Mouse (Mus musculus) spleen, embryonic (tissue): ENCODE results near the gene Kcnq1.

Experiments used
- CTCF ChIA-PET: fragments of 350-600 bp; sonication (Branson Sonifier 250); formaldehyde crosslinking; loops from one replicate; lab custom pipeline; 2022; lab: Charles Lee

Kcnq1 gene

DNA sequence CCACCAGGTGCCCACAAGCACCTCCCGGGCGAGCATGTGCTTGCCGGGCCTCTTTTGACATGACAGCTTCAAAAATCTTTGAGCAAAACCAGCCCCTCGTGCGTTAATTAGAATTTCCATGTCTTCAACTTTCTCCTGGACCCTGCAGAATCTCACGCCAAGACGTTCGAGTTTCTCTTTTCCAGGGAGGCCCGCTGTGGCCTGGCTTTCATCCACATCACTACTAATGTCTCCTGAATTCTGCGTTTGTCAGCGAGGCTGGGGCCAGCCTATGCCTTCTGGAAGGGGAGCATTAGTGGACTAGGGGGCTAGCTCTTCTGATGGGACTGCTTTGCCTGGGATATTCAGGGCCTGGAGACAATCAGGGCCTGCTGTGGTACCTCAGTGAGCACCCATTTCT is 159.2 kb downstream of the Kcnq1 start:
- CTCF ChIA-PET, result no interaction called here

DNA sequence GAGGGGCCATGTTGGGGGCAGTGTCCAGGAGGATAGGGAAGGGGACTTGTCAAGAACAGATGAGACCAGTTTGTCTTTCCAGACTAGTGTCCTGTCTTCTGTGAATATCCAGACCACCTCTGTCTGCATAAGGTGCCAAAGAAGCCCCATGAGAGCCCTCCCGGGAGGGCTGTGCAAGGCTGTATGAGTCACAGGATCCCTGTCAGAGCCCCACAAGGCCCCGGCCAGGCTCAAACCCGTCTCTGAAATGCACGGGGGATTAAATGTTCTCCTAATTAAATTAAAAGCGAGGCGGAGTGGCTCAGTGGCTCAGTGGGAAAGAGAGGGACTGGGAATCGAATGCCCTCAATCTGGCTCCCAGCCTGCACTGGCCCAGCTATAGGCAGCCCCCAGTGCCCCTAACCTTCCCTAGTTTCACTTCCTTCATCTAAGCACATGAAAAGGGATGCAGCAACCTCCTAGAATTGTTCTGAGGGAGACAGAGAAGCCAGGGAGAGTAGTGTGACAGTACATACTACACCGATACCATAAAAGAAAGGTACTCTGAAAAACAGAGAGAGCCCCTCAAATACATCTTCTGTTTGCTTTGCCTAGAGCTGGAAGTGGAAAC is 159.8 kb downstream of the Kcnq1 start:
- CTCF ChIA-PET, result no interaction called here

DNA sequence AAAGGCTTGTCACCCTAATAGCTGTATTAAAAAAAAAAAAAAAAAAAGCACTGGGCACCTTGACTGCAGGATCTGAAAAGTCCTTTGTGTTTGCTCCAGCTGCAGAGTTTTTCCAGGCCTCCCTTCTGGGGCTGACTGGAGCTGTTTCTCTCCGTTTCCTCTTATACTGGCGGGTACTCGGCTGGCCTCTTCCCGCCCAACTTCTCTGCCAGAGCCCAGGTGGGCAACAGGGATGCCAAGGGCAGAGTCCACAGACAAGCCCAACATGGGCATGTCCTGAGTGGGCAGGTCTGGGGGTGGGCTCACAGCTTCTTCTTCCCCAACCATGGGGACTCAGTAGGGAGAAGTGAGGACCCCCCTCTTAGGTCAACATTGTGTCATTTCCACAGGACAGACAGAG is 167.6 kb downstream of the Kcnq1 start:
- CTCF ChIA-PET, result no interaction called here

DNA sequence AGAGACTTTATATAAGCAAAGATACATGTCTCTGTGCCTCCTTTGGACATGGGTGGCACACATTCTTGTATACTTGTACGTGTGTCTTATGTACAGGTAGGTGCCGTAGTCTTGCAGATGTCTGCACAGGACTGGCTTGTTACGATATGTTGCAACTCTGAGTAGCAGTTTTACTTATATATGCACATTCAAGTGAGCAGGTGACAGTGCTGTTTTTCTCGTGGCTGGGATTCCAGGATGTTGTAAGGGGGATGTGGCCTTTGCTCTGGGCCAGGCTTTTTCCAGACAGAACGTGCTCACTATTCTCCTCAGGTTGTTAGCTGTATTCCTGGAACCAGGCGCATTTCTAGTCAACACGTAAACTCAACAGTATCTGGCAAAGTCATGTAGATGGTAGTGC is 168.9 kb downstream of the Kcnq1 start:
- CTCF ChIA-PET, result no interaction called here

DNA sequence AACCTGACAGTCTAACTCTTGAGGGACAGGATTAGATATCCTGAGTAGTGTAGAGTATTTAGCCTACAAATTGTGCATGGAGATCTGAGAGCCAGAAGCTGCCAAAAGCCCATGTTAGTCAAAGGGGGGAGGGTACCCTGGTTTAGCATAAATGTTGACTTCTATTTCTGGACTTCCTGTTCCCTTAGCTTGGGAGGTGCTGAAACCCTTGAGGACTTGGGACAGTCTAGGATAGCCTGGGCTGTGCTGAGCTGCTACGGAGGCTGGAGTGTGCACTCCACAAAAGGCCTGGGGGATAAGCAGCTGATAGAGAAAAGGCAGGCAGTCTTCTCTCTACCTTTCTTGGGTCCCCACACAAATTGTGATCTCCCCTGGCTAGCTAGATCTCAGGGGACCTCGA is 177.5 kb downstream of the Kcnq1 start:
- CTCF ChIA-PET, result no interaction called here

DNA sequence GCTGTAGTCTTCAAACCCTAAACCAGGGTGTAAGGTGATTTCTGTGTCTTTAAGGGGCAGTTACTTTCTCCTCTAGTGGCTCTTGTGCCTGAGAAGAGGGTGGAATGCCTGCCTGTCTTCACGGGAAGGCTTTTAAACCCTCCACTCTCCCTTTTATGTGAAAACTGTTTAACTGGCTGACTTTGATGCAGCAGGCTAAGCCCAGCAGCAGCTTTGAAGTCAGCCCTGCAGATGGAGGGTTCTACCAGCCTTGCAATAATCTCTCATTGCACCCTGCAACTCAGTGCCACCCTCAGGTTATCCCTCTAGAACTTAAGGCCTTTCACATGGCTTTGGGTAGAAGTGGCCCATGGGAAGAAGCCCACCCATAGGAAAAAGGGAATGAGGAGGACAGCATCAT is 178.7 kb downstream of the Kcnq1 start:
- CTCF ChIA-PET, result no interaction called here

DNA sequence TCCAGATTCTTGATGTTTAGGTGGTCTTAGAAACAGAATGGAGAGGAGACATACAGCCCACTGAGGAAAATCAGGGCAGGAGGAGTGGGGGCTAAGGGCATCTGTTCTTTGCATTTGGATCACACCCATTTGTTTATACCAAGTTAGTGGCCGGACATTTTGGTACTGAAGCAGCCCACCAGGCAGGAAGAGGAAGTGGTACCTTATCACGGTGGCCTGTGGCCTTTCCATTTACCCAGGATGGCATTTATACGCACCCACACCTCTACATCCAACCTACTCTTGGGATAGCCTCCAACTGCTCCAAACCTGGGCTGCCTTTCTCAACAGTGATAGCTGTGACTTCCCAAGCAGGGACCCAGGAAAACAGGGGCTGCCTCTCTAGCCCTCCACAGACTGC is 179.3 kb downstream of the Kcnq1 start:
- CTCF ChIA-PET, result no interaction called here

DNA sequence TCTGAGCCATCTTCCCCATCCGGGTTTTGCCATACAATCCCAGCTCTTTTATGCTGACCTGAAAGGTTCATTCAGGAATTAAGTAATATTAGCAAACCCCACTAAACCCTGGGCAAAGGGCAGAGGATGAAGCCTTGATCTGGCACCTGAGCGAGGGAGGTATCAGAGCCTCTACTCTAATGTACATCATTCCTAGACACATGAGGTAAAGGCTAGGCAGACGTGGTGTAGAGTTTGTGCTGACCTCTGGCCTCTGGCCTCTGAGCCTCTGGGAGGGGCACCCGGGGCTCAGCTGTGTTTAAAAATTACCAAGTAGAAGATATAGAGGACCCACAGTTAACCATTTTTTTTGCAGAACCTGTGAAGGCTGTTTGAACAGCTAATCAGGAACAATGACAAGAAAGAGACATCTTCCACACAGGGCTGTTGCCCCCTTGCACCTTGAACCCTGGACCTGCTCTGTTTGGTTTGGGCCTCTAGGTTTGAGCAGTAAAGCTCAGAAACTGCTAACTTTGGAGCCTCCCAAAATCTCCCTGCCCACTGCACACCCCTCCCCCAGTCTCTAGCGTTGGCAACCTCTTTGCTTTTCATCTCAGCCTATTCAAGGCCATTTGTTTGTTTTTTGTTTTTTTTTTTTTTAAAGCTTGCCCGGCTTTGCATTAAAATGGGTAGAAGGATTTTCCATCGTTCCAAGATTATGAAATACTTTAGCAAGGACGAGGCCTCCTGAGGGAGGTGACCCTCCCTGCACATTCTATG is 180.5 kb downstream of the Kcnq1 start:
- CTCF ChIA-PET, result no interaction called here

DNA sequence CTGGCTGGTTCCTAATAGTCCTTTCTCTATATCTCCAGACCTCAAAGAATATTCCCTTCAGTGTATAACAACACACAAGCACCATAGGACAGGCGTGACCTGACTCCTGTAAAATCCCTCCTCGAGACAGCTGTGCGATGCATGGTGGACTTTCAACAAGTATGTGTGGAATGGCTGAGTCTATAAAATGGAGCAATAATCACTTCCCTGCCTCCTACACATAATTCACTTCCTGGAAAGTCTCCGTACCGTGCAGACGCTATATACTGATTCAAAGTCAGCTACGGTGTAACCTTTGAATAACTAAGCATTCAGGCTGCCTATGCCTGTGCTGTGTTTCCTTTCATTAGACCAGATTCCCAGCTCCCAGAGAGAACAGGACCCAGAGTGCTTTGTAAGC is 182.0 kb downstream of the Kcnq1 start:
- CTCF ChIA-PET, result no interaction called here

DNA sequence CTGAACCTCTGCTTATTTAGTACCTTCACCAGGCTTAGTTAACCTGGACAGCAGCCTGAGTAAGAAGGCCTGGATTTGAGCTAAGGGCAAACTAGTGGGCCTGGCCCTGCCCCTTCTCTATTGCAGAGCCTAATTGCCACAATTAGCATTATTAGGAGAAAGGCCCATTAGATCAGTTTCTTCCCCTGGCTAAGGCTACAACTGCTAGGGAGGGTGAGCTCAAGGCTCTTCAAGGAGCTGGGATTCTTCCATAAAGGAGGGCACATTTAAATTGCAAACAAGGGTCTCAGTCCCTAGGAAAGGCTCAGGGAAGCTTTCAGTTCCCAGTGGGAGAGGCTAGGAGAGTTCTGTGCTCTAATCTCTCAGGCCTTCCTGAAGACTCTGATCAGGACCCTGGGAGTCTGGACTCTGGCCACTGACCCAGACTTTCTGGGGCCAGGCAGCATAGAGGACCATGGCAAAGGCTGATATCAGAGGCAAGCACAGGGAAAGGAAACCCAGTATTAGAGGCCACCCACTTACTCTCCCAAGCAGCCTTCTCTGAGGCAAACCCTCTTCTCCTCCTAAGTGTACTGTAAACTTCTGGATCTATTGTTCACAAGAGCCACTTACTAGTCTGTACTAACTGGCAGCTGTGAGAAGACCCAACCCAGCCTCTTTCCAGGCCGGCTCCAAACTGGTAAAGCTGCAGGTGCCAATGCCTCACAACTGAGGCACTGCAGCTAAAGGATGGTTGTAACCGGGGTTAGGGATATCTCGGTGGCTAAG is 183.1 kb downstream of the Kcnq1 start:
- CTCF ChIA-PET, result no interaction called here

DNA sequence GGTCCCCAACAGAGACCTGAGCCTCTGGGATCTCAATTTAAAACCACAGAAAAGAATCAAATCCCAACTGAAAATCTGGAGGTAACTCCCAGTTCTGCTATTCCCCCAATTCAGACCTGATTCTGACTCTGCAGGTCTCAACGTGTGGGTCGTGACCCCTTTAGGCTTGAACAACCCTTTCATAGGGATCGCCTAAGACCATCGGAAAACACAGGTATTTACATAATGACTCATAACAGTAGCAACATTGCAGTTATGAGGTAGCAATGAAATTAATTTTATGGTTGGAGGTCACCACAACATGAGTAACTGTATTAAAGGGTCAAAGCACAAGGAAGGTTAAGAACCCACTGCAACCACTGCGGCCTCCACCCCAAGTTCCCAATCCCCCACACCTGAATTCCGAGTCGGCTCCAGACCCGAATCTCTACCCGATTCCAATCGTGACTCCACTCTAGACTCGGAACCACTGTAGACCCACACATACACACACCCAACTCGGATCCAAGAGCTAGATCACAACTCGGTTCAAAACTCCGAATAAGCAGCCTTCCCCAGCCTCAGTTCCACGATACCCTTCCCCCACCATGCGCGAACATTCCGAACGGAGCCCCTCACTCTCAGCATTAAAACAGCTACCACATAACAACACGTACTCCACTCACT is 188.7 kb downstream of the Kcnq1 start:
- CTCF ChIA-PET, result no interaction called here

DNA sequence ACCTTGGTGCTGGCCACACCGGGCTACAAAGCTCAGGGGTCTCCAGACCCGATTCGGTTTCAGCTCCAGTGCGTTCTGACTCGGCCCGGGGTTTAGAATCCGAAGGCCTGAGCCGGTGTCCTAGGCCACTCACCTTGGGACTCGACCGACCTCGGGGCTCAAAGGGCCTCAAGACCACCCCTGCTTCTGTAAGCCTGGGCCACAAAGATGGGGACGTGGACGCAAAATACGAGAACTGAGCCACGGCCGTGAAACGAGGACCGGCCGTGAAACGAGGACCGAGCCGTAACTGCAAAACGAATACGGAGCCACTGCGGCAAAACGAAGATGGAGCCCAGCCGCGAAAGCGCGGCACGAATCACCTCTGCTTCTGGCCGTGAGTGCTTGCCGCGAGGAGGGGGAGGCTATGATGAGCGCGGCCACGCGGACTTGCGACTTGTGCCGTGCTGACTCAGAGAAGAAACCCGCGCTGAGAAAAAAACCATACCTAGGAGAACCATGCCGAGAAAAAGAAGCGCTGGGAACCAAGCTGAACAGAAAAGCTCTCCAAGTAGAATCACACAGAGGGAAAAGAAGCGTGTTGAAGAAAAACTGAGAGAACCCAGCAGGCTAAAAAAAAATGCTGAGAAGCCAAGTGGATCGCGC is 189.3 kb downstream of the Kcnq1 start:
- CTCF ChIA-PET, result no interaction called here

DNA sequence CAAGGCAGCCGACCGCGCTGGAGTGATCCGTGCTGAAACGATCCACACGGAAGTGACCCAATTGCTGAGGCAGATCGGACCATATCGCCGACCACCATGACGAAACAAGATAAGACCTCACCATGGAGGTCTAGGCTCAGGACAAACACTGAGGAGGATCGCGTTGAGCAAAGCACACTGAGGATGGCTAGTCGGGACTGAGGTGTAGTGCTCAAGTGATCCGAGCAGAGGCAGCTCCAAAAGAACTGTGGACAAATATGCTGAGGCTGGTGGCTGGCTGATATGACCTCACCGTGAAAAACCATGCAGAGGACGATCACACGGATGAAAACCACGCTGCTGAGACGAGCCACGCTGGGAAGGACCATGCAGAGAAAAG is 189.8 kb downstream of the Kcnq1 start:
- CTCF ChIA-PET, result no interaction called here

DNA sequence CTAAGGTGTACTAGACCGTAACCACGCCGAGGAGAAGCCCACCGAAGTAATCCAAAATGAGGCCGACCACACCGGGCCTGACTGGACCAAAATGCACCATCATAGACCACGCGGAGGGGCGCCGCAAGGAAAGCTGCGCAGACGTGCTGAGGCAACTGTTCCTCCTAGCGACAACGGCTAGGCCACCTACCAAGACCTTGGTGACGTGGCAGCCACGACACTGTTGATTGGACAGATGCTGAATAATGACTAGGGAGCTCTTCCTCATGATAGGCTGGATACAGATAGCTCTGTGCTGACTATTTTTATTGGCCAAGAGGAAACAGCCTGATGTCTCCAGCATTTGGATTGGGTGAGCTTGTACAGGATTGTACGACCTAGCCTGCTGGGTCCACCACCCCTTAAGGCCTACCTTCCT is 190.2 kb downstream of the Kcnq1 start:
- CTCF ChIA-PET, result no interaction called here

DNA sequence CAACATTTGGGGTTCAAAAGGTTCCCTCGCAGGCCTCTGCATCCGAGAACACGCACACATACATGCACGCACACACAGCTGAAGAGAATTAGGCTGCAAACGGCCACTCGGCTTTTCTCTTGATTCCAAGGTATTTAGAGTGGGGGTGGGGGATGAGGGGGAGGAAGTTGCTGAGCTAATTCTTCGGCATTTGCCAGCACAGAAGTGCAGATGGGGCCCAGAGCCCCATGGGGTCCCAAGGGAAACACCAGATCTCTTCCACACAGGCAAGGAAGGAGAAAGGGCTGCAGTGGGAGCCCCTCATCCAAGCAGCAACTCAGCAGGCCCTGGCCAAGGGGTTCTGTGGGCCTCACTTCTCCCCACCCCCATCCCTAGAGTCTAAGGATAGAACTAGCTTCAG is 193.9 kb downstream of the Kcnq1 start:
- CTCF ChIA-PET, result no interaction called here

DNA sequence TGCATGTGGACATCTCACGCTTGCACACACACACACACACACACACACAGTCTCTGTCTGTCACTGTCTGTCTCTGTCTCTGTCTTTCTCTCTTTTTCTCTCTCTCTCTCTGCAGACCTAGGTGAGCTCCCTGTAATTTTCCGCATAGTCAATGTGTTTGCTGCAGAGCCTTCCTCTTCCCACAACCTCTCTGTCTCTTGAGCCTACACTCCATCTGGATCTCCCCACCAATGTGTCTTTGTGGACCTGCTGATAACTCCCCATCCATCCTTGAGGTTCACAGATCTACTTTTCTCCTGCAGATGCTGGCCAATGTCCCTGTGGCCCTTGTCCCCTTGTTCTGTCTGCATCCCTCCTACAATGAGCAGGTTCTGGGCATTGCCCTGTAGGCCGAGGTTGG is 194.5 kb downstream of the Kcnq1 start:
- CTCF ChIA-PET, result no interaction called here

DNA sequence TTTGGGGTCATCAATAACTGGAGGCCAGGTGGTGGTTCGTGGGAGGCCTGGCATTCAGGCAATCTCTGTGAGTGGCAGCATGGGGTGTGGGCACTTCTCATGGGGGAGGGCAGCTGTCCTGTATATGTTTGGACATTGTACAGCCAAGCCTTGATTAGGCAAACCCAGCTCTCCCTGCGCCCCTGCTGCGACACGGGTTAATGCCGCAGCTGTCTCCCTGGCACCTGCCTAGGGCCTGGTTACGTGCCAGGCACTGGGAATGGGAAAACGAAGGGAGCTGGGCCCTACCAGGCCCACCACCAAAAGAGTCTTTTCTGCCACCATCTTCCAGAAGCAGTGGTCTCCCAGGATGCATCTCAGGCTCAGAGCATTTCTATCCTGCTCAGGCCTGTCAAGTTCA is 196.0 kb downstream of the Kcnq1 start:
- CTCF ChIA-PET, result no interaction called here

DNA sequence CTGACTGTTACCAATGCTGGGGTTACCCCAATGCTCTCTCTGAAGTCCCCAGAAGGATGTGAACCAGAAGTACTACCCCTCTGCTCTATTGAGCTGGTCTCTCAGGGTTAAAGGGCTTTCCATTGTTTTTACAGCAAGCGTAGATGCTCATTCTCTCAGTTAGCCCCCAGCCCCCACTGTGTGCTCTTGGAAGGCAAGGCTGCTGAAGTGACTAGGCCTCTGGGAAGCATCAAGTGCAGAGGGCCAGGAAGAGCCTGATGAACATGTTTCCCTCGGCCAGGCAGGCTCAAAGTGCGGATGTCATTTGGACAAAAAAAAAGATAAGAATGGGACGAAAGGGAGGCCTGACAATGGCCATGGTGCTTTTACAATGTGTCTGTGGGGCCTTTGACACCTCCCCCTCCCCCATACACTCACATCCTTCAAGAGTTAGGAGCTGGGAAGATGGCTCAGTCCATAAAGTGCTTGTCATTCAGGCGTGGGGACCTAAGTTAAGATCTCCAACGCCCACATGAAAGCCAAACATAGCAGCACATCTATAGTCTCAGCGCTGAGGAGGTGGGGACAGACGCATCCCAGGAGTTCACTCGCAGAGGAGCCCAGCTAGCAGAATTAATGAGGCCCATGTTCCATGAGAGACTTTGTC is 196.6 kb downstream of the Kcnq1 start:
- CTCF ChIA-PET, result no interaction called here

DNA sequence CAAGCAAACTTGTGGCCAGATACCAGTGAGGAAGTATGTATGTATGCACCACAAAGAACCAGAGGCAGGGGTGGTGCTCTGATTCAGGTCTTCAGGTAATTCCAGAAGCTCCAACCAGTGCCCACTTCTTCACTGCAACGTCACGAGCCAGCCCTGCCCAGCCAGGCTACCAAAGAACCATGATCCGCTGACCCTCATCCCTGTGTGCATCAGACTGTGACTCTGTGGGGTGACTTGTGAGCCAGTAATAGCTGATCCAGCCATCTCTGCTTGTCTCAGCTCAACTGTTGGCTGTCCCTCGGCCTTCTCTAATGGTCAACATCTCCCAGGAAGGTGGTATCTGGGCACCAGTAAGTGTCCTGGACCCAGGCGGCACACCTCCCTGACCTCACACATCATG is 197.4 kb downstream of the Kcnq1 start:
- CTCF ChIA-PET, result no interaction called here

DNA sequence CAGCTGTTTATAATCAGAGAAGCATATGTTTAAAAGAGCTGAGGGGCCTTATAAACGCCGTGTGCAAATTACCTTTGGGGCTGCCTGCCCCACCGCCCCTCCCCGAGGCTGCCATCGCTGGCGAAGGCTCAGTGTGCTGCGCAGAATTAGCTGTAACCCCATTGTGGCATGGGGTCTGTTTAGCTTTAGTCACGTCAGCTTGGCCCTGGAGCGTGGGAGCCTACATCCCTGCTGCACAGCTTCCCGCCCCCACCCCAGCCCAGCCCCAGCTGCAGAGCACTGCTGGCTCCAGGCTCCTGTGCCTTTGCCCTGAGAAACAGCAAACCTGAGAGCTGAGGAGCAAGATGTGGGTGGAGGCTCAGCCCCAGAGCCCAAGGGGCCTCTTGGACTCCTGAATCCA is 199.6 kb downstream of the Kcnq1 start:
- CTCF ChIA-PET, result interaction anchor here (0.7 kb wide), 1 partner anchor 1311 kb away, joined by 9 read pairs; no protein-coding TSS in a partner anchor

DNA sequence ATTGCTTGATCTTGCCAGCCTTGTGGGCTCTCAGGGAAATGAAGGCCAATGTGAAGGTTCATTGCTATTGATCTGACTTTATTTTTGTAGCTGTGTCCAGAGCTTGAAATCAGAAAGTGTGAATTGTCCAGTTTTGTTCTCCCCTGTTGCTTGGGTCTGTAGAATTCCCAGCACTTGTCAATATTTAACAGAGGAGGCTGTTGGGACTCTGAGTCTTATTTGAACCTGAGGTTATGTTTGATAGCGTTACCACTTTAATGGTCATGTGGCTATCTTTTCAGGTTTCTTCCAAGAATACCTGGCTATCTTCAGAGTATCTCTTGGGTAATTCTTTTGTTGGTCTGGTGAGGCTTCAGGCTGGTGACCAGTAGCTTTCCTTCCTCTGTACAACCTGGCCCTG is 201.8 kb downstream of the Kcnq1 start:
- CTCF ChIA-PET, result no interaction called here
